Mouse (Mus musculus): ENCODE data around the gene Gm43191. TPM values are rescaled to one million over a fixed set of nuclear protein-coding genes. Genes with fewer than 3 reads are reported as not detected.
A peak's percentile ranks its signal among the peaks of the same experiment; 100 is the strongest.
"Not testable (repeated sequence)": the region's sequence is repeated elsewhere in the genome, so short reads cannot be mapped to it uniquely, and the experiment has no call there.

Gene Gm43191
- polyA plus RNA-seq, 1 experiment from 2014 or later, result not detected

GRCm38 (mm10) chr3:116661288-116661869 is 19.7 kb downstream of the Gm43191 start:
- ATAC-seq (replicated peaks; ENCODE audit: insufficient number of reproducible peaks, insufficient read depth, low FRiP score, low read depth), result no peak

DNA sequence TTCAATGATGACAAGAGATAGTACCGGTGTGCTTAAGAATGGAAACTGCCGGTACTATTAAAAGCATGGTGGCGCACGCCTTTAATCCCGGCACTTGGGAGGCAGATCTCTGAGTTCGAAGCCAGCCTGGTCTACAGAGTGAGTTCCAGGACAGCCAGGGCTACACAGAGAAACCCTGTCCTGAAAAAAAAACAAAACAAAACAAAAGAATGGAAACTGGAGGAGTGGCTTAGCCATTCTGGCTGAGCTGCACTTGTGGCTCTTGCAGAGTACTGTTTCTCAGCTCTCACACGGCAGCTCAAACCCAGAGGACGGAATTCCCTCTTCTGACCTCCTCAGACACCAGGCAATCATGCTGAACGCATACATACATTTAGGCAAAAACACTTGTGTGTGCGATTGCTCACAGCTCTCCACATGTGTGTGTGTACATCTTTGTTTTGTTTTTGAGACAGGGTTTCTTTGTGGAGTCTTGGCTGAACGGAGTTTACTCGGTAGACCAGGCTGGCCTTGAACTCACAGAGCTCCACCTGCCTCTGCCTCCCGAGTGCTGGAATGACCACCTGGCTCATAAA is 21.1 kb downstream of the Gm43191 start:
- Histone ChIP-seq H3K4me1 (replicated peaks) (peaks cover 32% of the 10 kb centered on the region), H3K4me2 (peak overlapping the region; percentile 69; the same call in 1 of the 2 replicates), H3K36me3 (no peaks in the 10 kb centered on the region), H3K27ac (no peak overlapping the region), H3K9ac (no peak overlapping the region), H3K4me3 (no peak overlapping the region), H3K27me3 (no peaks in the 10 kb centered on the region), H3K9me3 (replicated peaks) (no peaks in the 10 kb centered on the region)
- no peak for ATAC-seq (replicated peaks; ENCODE audit: insufficient number of reproducible peaks, insufficient read depth, low FRiP score, low read depth)
- 67% methylated on average over 13 of the region's 13 CpGs for WGBS

More at GRCm38 (mm10) chr3:116661288-116661869, 19.7 kb downstream of the Gm43191 start:
- Histone ChIP-seq H3K9me3 (replicated peaks) (no peaks in the 10 kb centered on the region), H3K9ac (peak overlapping the region; percentile 95), H3K36me3 (no peaks in the 10 kb centered on the region), H3K27ac (peak overlapping the region; percentile 90), H3K4me2 (peak overlapping the region; percentile 69), H3K27me3 (no peaks in the 10 kb centered on the region), H3K4me1 (replicated peaks) (peaks cover 28% of the 10 kb centered on the region), H3K4me3 (peak overlapping the region; percentile 89)
- whole genome bisulfite sequencing, result 5% methylated on average over 16 of the region's 16 CpGs

- no peaks in the 10 kb centered on the region for H3K9me3 ChIP-seq (replicated peaks)
- WGBS, result 84% methylated on average over 15 of the region's 15 CpGs
- no peaks in the 10 kb centered on the region for H3K27me3 ChIP-seq
- H3K36me3 ChIP-seq, result no peaks in the 10 kb centered on the region
- H3K4me1 ChIP-seq (replicated peaks), result peaks cover 33% of the 10 kb centered on the region
- H3K4me3 ChIP-seq, result no peak overlapping the region
- no peak overlapping the region for H3K9ac ChIP-seq
- ATAC-seq (replicated peaks; ENCODE audit: insufficient number of reproducible peaks, insufficient read depth, low FRiP score, low read depth), result no peak
- no peak overlapping the region for H3K4me2 ChIP-seq
- no peak overlapping the region for H3K27ac ChIP-seq
Observed at GRCm38 (mm10) chr3:116658928-116659565, 22.0 kb downstream of the Gm43191 start.

- WGBS, result 77% methylated on average over 7 of the region's 7 CpGs
- Histone ChIP-seq H3K9ac (no peak overlapping the region), H3K27ac (no peak overlapping the region), H3K36me3 (no peaks in the 10 kb centered on the region), H3K27me3 (no peaks in the 10 kb centered on the region), H3K4me1 (replicated peaks) (peaks cover 43% of the 10 kb centered on the region), H3K4me3 (no peak overlapping the region), H3K4me2 (no peak overlapping the region), H3K9me3 (replicated peaks) (no peaks in the 10 kb centered on the region)
- no peak for ATAC-seq (replicated peaks; ENCODE audit: insufficient number of reproducible peaks, insufficient read depth, low FRiP score, low read depth)
Observed at GRCm38 (mm10) chr3:116656184-116656965, 24.7 kb downstream of the Gm43191 start.

- not testable (repeated sequence) for H3K4me2 ChIP-seq; H3K27me3 ChIP-seq; ATAC-seq (replicated peaks; ENCODE audit: insufficient number of reproducible peaks, insufficient read depth, low FRiP score, low read depth); H3K4me3 ChIP-seq; H3K36me3 ChIP-seq; H3K27ac ChIP-seq; H3K9me3 ChIP-seq (replicated peaks); H3K9ac ChIP-seq
- 91% methylated on average over 11 of the region's 11 CpGs for WGBS
- peaks cover 29% of the 10 kb centered on the region for H3K4me1 ChIP-seq (replicated peaks)
Observed at GRCm38 (mm10) chr3:116654051-116654450, 27.0 kb downstream of the Gm43191 start.

GRCm38 (mm10) chr3:116653278-116653945 is 27.6 kb downstream of the Gm43191 start:
- peaks cover 27% of the 10 kb centered on the region for H3K4me1 ChIP-seq (replicated peaks)
- no peaks in the 10 kb centered on the region for H3K27me3 ChIP-seq
- peaks cover 5% of the 10 kb centered on the region; the same call in 1 of the 2 replicates for H3K36me3 ChIP-seq
- WGBS, result 41% methylated on average over 5 of the region's 5 CpGs
- no peak overlapping the region for H3K4me3 ChIP-seq
- no peak overlapping the region for H3K27ac ChIP-seq
- no peak overlapping the region for H3K9ac ChIP-seq
- ATAC-seq (replicated peaks; ENCODE audit: insufficient number of reproducible peaks, insufficient read depth, low FRiP score, low read depth), result no peak
- no peak overlapping the region for H3K4me2 ChIP-seq
- H3K9me3 ChIP-seq (replicated peaks), result no peaks in the 10 kb centered on the region

- Histone ChIP-seq H3K27me3 (no peaks in the 10 kb centered on the region), H3K4me1 (replicated peaks) (peaks cover 27% of the 10 kb centered on the region), H3K36me3 (peaks cover 10% of the 10 kb centered on the region), H3K9ac (no peak overlapping the region), H3K4me2 (no peak overlapping the region), H3K4me3 (no peak overlapping the region), H3K27ac (no peak overlapping the region), H3K9me3 (replicated peaks) (no peaks in the 10 kb centered on the region)
- WGBS, result 42% methylated on average over 3 of the region's 3 CpGs
- ATAC-seq (replicated peaks; ENCODE audit: insufficient number of reproducible peaks, insufficient read depth, low FRiP score, low read depth), result no peak
Observed at GRCm38 (mm10) chr3:116652033-116652446, 29.0 kb downstream of the Gm43191 start.

DNA sequence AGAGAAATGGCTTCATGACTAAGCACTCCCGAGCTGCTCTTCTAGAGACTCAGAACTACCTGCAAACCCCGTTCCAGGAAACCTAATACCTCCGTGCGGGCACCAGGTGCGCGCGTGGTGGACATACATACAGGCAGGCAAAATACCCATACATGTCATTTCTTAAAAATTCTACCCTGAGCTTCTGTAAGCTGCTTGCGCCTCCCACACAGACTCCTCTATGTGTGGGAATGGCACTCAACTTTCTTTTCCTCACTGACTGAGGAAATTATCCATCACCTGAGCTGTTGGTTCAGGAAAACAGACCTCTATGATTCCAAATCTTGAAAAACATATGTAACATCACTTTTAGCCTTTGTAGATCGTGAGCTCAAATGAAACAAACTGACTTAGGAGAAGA is 30.4 kb downstream of the Gm43191 start:
- Histone ChIP-seq H3K4me3 (no peak overlapping the region), H3K36me3 (peaks cover 22% of the 10 kb centered on the region), H3K4me2 (no peak overlapping the region), H3K27ac (no peak overlapping the region), H3K9ac (no peak overlapping the region), H3K27me3 (no peaks in the 10 kb centered on the region), H3K9me3 (replicated peaks) (no peaks in the 10 kb centered on the region), H3K4me1 (replicated peaks) (peaks cover 19% of the 10 kb centered on the region)
- WGBS, result 93% methylated on average over 9 of the region's 9 CpGs
- no peak for ATAC-seq (replicated peaks; ENCODE audit: insufficient number of reproducible peaks, insufficient read depth, low FRiP score, low read depth)

DNA sequence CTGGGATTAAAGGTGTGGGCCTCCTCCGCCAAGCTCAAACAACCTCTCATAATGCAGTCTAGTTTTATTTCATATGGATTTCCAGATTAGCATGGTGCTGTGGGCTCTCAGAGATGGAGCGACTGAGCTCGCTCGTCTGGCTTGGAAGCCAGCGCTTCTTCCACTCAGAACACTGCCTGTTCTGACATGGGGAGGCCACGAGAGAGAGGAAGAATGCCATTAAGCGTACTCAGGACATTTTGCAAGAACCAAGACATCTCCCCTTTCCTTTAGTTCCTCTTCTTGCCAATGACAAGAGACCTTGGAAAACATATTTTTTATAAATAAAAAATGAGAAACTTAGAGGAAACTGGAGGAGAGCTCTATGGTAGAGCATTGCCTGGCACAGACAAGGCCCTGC is 32.3 kb downstream of the Gm43191 start:
- H3K9me3 ChIP-seq (replicated peaks), result no peaks in the 10 kb centered on the region
- WGBS, result 92% methylated on average over 7 of the region's 7 CpGs
- no peak for ATAC-seq (replicated peaks; ENCODE audit: insufficient number of reproducible peaks, insufficient read depth, low FRiP score, low read depth)
- H3K36me3 ChIP-seq, result peaks cover 31% of the 10 kb centered on the region
- no peak overlapping the region for H3K4me3 ChIP-seq
- H3K27me3 ChIP-seq, result no peaks in the 10 kb centered on the region
- no peak overlapping the region for H3K9ac ChIP-seq
- peaks cover 16% of the 10 kb centered on the region for H3K4me1 ChIP-seq (replicated peaks)
- H3K27ac ChIP-seq, result no peak overlapping the region
- H3K4me2 ChIP-seq, result no peak overlapping the region

DNA sequence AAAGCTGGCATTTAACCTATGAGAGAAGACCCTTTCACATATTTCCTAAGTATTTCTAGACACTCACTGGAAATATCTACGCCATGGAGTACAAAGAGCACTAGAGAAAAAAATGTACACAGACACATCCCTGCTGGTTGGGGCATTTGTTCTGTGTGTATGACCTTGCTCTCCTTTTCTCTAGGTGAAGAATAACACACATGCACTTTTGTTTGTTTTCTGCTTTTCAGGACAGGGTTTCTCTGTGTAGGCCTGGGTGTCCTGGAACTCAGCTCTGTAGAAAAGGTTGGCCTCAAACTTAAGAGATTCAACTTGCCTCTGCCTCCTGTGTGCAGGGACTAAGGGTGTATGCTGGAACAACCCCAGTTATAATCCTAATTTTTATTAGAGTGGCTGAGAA is 34.7 kb downstream of the Gm43191 start:
- H3K4me3 ChIP-seq, result no peak overlapping the region
- no peak overlapping the region for H3K9ac ChIP-seq
- peaks cover 49% of the 10 kb centered on the region for H3K36me3 ChIP-seq
- no peaks in the 10 kb centered on the region for H3K27me3 ChIP-seq
- no peak overlapping the region for H3K4me2 ChIP-seq
- no peaks in the 10 kb centered on the region for H3K4me1 ChIP-seq (replicated peaks)
- no peak for ATAC-seq (replicated peaks; ENCODE audit: insufficient number of reproducible peaks, insufficient read depth, low FRiP score, low read depth)
- WGBS, result 93% methylated on average over 1 of the region's 1 CpGs
- H3K9me3 ChIP-seq (replicated peaks), result no peaks in the 10 kb centered on the region
- no peak overlapping the region for H3K27ac ChIP-seq

DNA sequence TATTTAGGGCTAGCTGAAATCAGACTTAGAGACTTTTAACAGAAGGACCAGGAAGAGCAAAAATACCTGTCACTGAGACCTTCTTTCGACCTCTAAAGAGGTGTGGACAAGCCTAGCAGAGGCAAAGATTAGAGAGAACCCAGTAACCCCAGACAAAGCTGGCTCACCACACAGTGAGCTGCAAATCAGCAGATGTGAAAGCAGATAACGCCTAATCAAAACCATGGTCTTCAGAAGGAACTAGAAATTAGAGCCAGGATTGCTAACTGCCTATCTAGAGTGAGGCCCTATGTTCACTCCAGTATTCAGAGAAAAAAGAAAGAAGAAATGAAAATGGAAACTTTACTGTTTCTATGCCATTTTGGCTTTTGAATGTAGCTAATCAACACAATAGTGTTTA is 38.7 kb downstream of the Gm43191 start:
- Histone ChIP-seq H3K4me3 (no peak overlapping the region), H3K27ac (no peak overlapping the region), H3K36me3 (peaks cover 70% of the 10 kb centered on the region), H3K4me2 (no peak overlapping the region), H3K9ac (no peak overlapping the region), H3K27me3 (no peaks in the 10 kb centered on the region), H3K4me1 (replicated peaks) (no peaks in the 10 kb centered on the region), H3K9me3 (replicated peaks) (no peaks in the 10 kb centered on the region)
- ATAC-seq (replicated peaks; ENCODE audit: insufficient number of reproducible peaks, insufficient read depth, low FRiP score, low read depth), result no peak
- WGBS, result 76% methylated on average over 2 of the region's 2 CpGs

Measured in heart, embryonic 15.5 days (tissue).